Mouse (Mus musculus) skeletal muscle tissue, adult 2 months (tissue): ENCODE measurements around the gene Ipo4.

Experiments used
- DNase-seq: peaks from one replicate; pipeline ENCODE4 v3.0.0-alpha.2; 2012; ENCODE audit warnings: low read depth, low spot score

Gene Ipo4

DNA sequence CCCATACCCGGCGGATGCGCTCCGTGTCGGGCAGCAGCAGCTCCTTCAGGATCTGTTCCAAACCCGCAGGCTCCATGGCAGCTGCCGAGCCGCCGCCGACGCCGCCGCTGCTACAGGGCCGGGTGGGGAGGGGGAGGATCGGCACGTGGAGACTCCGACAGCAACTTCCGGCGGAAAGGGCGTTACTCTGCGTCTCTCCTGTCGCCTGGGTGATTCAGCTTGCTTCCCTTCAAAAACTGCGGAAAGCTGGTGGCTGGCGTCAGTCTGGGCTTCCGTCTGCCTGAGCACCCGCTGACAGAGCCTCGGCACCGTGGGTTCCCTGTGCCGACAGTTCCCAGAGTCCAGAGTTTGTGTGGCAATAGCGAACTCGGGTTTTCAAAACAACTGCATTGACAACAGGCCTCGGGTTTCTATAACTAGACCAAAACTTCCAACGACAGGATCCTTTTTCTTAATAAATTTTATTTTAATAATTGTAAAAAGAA is at the start of gene Ipo4:
Ipo4 (minus strand) TSS at position 435 of the 485 bp plus-strand sequence.
- peak; percentile 78 for DNase-seq

DNA sequence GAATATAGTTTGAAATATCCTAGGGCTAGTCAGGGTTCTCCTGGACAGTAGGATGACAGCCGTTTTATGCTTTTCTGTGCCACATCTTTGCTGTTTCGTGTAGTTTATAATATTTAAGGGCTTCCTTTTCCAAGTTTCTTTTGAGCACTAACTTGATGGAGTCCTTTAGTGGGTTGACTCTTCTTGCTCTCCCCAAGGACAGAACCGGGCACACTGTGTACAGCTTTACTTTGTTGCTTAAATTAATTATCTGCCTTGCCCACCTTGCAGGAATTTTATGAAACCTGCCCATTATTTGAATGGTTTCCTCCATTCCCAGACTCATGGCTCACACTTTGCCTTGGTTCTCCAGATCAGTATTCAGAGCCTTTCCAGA is 46.3 kb upstream of the Ipo4 start:
- no peak for DNase-seq

DNA sequence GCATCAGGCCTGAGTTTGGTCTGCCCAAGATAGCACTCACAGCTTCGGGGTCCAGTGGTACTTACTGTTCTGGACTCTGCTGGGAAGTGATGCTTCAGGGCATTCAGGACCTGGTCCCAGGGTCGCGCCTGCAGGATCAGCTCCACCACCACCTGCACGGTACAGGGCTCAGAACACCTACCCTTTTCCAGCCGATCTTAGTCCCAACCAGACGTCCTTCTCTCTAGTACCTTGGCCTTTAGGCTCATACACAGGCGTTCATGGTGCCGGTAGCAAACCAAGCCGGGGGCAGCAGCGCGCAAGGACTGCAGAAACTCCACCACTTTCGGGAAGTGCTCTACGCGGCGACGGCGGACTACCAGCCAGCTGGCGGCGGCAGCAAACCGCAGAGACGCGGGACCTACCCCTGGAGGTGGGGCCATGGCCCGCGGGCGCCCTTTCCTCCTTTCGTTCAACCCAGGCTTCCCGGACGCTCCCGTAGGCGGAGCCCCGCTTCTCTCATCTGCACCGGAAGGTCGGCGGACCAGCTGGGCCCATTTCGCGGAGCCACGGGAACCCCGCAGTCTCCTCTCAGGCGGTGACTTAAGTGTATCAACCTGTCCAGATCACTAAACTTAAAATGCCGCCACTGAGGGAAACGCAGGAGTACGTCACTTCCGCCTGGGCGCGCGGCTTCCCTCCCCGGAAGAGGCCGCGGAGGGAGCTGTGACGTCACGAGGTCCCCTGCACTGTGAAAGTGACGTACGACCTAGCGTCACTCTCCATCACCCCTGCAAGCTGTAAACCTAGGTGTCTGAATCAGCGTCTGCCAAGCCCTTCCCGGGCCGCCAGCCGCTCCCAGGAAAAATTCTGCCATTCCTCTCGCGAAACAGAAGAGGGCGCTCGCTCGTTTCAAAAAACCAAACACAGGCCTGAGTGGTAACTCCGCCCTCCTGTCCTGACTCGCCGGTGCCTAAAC is 45.7 kb upstream of the Ipo4 start, which contains the start of gene Tinf2:
Tinf2 (minus strand) TSS at position 661 of the 958 bp plus-strand sequence.
- peak; percentile 94 for DNase-seq

DNA sequence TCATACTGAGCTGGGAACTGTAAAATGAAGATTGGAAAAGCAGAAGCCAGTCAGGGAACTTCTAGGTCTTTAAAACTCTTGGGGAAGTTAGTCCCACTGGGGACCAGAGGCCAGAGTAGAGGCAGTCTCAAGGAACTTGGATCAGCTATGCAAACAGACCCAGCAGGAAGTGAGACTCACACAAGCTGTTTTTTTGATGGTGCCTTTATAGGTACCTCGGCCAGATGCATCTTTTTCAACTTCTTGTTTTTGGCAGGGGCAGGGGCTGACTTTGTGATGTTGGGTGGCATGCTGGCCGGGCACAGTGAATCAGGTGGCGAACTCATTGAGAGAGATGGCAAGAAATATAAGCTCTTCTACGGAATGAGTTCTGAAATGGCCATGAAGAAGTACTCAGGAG is 41.9 kb upstream of the Ipo4 start:
- no peak for DNase-seq

DNA sequence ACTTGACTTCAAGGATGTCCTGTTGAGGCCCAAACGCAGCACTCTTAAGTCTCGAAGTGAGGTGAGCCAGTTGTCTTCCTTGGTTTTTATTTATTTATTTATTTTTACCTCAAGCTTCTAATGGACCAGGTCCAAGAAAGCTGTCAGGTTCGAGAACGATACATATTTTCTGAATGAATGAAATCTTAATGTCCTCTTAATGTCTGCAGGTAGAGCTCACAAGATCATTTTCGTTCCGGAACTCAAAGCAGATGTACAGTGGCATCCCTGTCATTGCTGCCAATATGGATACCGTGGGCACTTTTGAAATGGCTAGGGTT is 36.9 kb upstream of the Ipo4 start:
- no peak for DNase-seq

DNA sequence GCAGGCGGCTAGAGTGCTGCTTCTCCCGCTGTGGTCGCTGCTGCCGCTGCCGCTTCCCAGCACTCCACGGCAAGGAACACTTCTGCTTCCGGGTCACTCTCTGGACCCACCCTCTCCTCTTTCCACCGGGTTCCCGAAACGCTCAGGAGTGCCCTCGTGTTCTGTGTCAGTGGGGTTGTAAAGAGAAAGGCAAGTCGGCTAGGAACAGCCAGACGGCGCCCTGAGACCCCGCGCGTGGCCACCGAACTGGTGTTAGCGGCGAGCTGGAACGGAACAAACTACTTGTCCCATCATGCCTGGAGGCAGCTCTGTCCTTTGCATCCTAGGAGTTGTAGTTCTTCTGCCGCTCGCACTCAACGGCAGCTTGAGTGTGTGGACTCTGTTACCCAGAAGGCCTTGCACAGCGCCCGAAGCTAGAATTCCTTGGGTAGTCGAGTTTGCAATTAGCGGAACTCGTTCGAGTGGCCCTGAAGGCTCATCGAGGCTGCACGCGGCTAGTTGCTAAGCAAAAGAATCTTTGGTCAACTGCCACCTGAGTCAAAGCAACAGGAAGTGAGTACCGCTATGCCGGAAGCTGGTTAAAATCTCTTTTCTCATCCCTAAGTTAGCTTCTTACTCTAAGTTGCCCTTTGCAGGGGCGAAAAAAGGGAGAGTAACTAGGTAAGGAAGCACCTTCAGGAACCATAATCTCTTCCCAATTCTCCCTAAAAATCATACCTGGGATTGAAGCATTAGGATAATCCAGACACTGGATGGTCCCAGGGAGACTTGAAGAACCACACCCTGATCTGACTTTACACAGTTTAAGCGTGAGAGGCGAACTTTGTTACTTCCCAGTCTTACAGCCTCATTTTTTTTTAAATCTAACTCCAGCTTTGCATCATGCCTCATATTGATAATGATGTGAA is 36.3 kb upstream of the Ipo4 start, which contains the start of the genes Gmpr2 and Nedd8:
Gmpr2 (plus strand) TSS at position 109 of the 908 bp plus-strand sequence.
Nedd8 (minus strand) TSS at position 292 of the 908 bp plus-strand sequence.
- DNase-seq = peak; percentile 91

DNA sequence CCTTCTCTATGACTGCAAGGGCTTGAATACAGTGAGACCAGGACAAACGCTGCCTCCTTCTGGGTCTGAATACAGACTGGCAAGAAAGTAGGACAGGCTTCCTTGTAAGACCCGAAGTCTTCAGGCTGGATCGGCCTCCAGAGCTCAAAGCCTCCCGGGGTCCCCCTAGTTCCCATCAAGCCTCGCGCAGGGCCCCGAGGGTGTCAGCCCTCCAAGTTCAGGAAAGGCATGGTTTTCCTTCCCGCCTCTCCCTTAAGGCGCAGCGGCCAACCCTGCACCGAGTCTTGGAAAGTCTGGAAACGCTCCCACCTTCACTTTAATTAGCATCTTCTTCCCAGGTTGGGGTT is 35.7 kb upstream of the Ipo4 start:
- no peak for DNase-seq

DNA sequence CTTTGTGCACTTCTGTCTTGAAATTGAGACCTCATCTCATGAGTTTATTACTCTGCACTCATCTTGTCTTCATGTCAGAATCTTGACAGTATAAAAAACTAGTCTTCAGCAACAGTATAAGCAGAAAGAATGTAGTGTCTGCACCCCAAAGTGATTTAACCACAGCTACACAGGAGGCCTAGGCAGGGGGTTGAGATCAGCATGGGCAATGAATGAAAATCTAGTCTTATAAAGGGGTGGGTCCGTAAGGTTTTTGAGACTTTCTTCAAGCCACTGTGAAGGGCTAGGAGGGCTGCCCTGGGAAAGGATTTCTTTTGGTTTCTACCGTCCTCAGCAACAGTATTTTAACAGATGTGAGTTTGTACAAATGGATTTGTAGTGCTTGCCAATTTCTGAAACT is 24.9 kb upstream of the Ipo4 start:
- no peak for DNase-seq

DNA sequence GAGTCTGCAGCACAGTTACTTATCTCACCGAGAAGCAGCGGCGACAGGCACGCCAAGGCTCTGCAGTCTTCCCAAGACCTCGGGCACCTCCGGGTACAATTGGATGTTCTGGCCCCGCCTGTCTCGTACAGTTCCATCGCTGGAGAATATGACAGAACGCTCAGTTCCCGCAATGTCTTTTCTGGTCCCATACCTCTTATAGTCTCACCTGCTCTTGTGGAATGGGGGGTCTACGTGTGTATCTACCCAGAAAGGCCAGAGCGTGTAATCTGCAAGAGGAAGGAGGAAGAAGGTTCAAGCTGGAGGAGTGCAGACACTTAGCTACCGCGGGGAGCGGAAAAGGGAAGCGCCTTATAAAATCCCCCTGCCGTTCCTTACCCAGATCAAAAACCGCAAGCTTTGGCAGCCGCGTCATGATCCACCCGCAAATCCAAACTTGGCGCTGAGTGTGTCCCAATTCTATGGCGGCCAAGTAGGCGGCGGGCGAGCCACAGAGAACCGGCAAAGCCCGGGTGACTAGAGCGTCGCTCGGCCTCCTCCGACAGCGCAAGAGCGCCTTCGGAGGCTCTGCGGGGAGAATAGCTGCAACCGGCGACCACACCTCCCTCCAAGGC is 24.3 kb upstream of the Ipo4 start, which contains the start of gene Mdp1:
Mdp1 (minus strand) TSS at position 549 of the 614 bp plus-strand sequence.
- DNase-seq = peak; percentile 59

DNA sequence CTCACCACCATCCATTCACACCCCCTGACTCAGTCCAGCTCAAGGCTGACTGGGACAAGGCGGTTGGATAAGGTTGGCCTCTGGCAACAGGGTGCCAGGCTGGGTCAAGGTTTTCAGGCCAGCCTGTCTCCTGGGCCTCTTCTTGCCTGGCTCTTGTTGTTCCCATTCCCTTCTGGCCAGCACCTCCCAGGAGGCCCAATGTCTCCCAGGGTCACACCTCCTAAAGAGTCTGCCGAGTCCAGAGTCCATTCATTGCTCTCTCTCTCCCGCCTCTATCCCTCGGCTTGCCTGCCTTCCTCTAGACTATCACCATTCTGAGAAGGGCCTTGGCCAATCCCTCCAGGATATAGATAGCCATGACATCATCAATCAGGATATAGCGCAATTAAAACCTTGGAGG is 22.3 kb upstream of the Ipo4 start:
- DNase-seq = no peak

DNA sequence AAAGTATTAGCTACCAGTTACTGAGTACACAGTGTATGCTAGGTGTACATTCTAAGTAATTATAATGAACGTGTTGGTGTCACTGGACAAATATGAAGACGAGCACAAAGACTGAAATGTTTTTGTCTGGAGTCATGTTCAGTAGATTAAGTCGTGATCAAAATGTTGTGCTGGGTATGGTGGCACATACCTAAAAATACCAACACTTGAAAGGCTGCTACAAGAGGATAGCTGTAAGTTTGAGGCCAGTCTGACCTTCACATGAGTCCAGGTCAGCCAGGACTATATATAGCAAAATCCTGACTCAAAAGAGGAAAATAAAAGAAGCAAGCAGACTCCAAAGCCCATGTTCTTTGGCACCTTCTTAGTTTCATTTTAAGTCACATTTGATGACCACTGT is 21.2 kb upstream of the Ipo4 start:
- no peak for DNase-seq

DNA sequence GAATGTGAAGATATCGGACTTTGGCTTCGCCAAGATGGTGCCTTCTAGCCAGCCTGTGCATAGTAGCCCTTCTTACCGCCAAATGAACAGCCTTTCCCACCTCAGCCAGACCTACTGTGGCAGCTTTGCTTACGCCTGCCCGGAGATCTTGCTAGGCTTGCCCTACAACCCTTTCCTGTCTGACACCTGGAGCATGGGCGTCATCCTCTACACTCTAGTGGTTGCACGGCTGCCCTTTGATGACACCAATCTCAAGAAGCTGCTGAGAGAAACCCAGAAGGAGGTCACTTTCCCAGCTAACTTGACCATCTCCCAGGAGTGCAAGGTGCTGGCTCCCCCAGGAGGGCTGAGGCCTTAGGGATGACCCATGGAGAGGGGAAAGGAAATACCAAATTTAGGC is 15.8 kb upstream of the Ipo4 start:
- no peak for DNase-seq

DNA sequence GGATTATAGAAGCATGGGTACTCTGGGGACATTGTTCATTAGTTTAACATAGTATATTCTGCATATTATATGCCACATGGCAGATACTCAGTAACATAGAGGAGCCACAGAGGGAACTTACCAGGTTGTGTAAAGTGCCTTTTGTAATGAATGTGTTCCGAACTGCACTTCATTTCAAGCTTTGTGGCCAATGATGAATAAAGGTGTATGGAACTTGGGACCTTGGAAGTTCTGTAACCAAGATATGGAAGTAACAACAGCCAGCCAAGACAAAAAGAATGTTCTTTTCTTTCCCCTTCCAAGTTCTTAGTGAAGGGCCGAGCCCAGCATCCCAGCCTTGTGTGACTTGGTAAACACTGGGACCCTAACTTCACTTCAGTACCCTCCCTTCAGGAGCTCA is 14.1 kb upstream of the Ipo4 start, which contains the start of gene Tssk4:
Tssk4 (plus strand) TSS at position 301 of the 400 bp plus-strand sequence.
- DNase-seq = no peak

DNA sequence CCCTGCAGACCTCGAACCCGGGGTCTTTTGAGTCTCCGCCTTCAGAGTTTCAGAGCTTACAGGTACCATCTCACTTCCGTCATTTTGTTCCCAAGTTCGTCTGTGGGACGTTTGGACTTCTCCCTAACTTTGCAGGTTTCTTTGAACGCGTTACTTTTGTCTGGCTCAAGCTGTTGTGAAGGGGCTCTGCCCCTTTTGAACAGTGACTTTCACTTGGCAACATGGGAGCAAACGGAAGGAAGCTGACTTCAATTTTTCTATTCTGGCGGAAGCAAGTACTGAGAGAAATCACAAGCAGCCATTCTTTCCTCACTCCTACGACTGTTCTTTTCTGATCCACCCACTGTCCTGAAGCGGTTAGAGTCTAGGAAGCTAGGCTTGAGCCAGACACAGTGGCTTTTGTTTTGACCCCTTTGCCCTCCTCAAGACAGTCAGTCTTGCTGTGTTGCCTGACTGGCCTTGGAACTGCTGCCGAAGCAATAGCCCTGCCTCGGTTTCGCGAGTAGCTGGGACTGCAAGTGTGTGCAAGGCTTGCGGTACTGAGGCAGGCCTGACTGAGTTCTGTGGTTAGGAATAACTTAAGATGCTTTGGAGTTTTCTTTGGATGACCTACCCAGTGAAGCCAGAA is 8.6 kb upstream of the Ipo4 start:
- DNase-seq = no peak

DNA sequence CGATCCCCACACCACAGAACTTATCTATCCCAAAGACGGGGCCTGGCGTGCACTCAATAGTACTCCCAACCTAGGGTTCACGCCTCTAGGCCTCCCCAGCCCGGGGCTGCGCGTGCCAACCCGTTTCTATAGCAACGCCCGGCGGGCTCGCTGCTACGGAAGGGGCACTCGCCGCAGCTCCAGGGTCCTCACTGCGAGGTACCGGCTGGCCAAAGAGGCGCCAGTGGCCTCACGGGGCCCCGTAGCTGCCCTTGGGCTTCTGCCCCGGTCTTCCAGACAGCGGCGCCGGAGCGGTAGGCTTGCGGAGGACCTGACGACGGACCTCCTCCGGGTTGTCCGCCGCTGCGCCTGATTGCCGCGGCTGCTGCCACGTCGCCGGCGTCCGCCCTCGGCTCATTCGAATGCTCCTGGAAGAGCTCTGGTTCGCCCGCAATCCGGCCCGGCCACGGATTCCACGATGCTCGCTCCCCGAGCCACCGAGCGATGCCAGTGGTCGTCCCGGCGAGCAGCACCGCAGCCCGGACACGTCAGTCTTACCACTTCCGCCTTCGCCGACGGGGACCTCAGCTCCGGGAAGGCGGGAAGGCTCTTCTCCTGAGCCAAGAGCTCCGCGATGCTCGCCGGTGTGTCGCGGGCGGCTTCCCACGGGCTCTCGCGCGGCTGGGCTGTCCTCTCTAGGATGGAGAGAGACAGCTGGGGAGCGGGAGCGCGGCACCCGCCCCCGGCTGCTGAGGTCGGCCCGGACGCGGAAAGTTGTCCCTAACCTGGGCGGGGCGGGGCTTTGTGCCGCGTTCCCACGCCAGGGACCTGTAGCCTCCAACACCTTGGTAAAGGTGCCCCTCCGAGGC is 7.5 kb upstream of the Ipo4 start, which contains the start of gene Tm9sf1:
Tm9sf1 (minus strand) TSS at position 747 of the 848 bp plus-strand sequence.
- DNase-seq = peak; percentile 70

DNA sequence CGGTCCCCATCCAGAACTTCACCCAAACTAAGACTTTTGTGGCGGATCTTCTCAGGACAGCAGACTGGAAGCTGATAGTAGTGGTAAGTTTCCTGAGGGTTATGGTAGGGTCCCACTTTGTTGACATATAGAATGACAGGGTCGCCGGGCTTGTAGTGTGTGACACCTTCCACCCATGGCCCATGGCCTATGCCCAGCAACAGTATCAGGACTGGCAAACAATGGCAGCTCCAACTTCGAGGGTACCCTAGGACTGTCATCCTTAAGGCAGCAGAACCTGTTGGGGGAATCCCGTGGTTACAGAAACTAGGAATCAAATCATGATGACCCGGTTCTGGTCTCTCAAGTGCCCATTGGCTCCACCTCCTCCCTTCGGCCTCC is 6.9 kb upstream of the Ipo4 start:
- no peak for DNase-seq

DNA sequence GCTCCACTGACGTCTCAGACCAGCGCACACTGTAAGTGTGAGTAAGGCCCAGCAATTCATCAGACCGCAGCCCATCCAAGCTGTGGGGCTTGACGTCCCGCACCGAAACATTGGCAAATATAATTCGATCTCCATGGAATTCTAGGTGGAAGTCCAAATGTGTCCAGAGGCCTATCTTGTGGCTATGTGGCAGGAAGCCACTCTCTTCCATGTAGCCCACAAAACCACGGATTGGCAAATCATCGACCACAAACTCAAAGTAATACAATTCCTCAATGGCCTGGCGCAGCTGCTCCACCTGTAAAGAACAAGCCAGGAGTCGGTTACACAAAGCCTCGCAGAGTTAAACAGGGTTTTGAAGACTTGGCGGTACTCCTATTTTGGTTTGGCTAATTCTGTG is 5.5 kb upstream of the Ipo4 start:
- no peak for DNase-seq

DNA sequence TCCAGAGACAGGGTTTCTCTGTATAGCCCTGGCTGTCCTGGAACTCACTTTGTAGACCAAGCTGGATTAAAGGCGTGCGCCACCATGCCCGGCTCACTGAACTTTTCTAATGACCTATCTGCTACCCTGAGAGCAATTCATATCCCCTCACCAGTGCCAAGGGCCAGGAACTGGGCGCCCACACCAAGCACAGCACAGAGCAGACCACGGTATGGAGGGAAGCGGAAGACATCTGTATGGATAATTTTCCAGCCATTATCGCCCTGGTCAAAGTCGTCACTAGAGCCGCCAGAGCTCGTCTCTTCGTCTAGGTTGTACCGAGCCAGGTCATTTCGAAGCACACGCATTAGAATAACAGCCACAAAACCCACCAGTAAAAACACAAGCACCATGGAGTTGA is 5.1 kb upstream of the Ipo4 start:
- no peak for DNase-seq

DNA sequence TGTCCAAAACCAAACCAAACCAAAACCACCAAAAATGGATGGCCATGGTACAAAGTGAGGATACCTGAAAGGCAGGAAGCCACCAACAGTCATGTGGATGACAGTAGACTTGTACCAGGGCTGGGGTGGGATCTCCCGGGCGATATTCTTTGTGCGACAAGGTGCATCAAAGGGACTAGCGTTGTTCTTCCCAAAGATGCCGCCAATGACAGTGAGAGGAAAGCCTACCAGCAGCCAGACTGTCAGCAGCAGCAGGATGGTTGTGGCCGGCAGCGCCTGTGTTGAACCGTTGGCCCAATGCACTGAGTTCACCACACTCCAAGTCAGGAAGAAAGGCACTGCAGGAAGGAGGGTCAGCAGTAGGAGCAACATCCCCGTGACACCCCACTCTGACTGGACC is 2.0 kb upstream of the Ipo4 start, which contains the start of gene Gm49378:
Gm49378 (minus strand) TSS at position 101 of the 400 bp plus-strand sequence.
- DNase-seq = no peak

DNA sequence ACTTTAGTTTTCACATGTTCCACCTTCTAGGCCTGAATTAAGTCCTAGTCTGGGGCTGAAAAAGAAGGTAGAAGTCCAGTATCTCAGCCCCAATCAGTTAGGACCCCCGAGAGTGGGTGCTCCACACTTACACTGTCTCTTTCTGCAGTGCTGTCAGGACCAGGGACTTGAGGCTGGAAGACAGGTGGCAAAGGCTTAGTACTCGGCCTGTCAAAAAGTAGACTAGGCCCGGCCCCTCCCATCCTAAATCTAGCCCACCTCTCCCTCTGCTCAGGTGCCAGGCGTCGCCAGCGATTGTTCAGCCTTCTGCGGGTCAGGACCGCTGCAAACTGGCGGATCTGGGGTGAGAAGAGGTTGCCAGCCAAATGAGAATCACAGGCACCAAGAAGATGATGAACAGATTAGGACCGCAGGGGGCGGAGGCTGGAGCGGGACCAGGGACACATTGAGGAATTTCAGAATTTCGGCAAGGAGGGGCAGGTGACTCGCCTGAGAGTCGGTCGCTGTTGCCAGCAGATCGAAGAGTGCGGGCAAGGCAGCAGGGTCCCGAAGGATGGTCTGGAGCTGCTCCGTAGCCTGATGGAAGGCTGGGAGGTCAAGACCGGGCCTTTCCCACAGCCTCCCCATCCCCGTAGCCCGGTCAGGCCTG is 759 bp downstream of the Ipo4 start:
- DNase-seq = no peak
